ENCODE assay signal across 15 mouse cellular contexts in genomic region chr6:135748412-135749076, GRCm38 (mm10).
DNase-seq lines count a peak whose midpoint lies in the region; ATAC-seq and TF ChIP-seq lines count a peak whose summit lies in the region.
"Had no signal": no experiment of that assay in that cellular context is flagged by ENCODE, and none has a peak within 500 bp of the region (broad histone marks: within the 10 kb centered on the region; RNA-seq: fewer than 3 reads in every experiment).

No protein-coding gene starts in this region.

- DNase-seq in lung, postnatal 0 days (ENCODE audit: low spot score) = peak; percentile 10
- DNase-seq in lung, adult 18-20 months = no peak
- DNase-seq in liver, postnatal 0 days = peak; percentile 18
- peak; percentile 2 for DNase-seq in splenic B cell, adult 2 months (ENCODE audit: low read depth, low spot score)
- DNase-seq in thymus, postnatal 14 days = no peak
- no peak for DNase-seq in heart, adult 18-20 months
- DNase-seq: adrenal gland, adult 2 months; cerebellum, postnatal 10 days; gastrocnemius, postnatal 14 days; layer of hippocampus, postnatal 36 days had no signal

- H3K27me3 ChIP-seq in lung, postnatal 0 days (replicated peaks; ENCODE audit: insufficient read depth, low read length) = no peaks in the 10 kb centered on the region
- H3K27me3 ChIP-seq in forebrain, embryonic 13.5 days = no peaks in the 10 kb centered on the region
- no peaks in the 10 kb centered on the region for H3K27me3 ChIP-seq in liver, postnatal 0 days (ENCODE audit: insufficient read depth, low read length)
- H3K27me3 ChIP-seq in splenic B cell, adult 2 months (ENCODE audit: control insufficient read depth, insufficient read depth, low read length, poor library complexity, severe bottlenecking) = no peaks in the 10 kb centered on the region
- no peaks in the 10 kb centered on the region for H3K27me3 ChIP-seq in kidney, embryonic 14.5 days (ENCODE audit: control insufficient read depth, insufficient read depth, low read length)
- H3K27me3 ChIP-seq: lung, embryonic 15.5 days; stomach, embryonic 15.5 days had no signal

- H3K4me3 ChIP-seq in lung, postnatal 0 days (ENCODE audit: low read depth, low read length) = no peak overlapping the region
- H3K4me3 ChIP-seq in forebrain, embryonic 13.5 days = no peak overlapping the region
- no peak overlapping the region for H3K4me3 ChIP-seq in liver, postnatal 0 days (ENCODE audit: low read depth, low read length)
- no peak overlapping the region for H3K4me3 ChIP-seq in kidney, embryonic 14.5 days (ENCODE audit: low read length)
- H3K4me3 ChIP-seq: lung, embryonic 15.5 days; stomach, embryonic 15.5 days had no signal

- no peaks in the 10 kb centered on the region for H3K9me3 ChIP-seq in lung, postnatal 0 days (ENCODE audit: low read length)
- no peaks in the 10 kb centered on the region for H3K9me3 ChIP-seq in forebrain, embryonic 13.5 days (replicated peaks)
- no peaks in the 10 kb centered on the region for H3K9me3 ChIP-seq in liver, postnatal 0 days (ENCODE audit: low read length)
- H3K9me3 ChIP-seq in kidney, embryonic 14.5 days (ENCODE audit: control insufficient read depth, low read length) = no peaks in the 10 kb centered on the region
- H3K9me3 ChIP-seq: lung, embryonic 15.5 days; stomach, embryonic 15.5 days had no signal

- H3K36me3 ChIP-seq in lung, postnatal 0 days (ENCODE audit: insufficient read depth, low read length) = no peaks in the 10 kb centered on the region
- H3K36me3 ChIP-seq in forebrain, embryonic 13.5 days (ENCODE audit: poor library complexity, severe bottlenecking) = no peaks in the 10 kb centered on the region
- no peaks in the 10 kb centered on the region for H3K36me3 ChIP-seq in liver, postnatal 0 days (replicated peaks; ENCODE audit: insufficient read depth, low read length)
- no peaks in the 10 kb centered on the region for H3K36me3 ChIP-seq in splenic B cell, adult 2 months (ENCODE audit: control insufficient read depth, insufficient read depth, low read length, poor library complexity, severe bottlenecking)
- no peaks in the 10 kb centered on the region for H3K36me3 ChIP-seq in kidney, embryonic 14.5 days (ENCODE audit: control insufficient read depth, insufficient read depth, low read length)
- H3K36me3 ChIP-seq: lung, embryonic 15.5 days; stomach, embryonic 15.5 days had no signal

- ATAC-seq in lung, postnatal 0 days = no peak
- peak; percentile 79 for ATAC-seq in forebrain, embryonic 13.5 days
- no peak for ATAC-seq in liver, postnatal 0 days
- no peak for ATAC-seq in kidney, embryonic 14.5 days (ENCODE audit: low FRiP score, low TSS enrichment)
- ATAC-seq: CD4-positive, CD25-positive, alpha-beta regulatory T cell, adult 4 months had no signal

- H3K9ac ChIP-seq in lung, postnatal 0 days (replicated peaks; ENCODE audit: low read depth) = no peak overlapping the region
- H3K9ac ChIP-seq in forebrain, embryonic 13.5 days = no peak overlapping the region
- H3K9ac ChIP-seq in liver, postnatal 0 days (replicated peaks) = no peak overlapping the region
- H3K9ac ChIP-seq in kidney, embryonic 14.5 days (ENCODE audit: low read depth, low read length) = no peak overlapping the region
- H3K9ac ChIP-seq: lung, embryonic 15.5 days; stomach, embryonic 15.5 days had no signal

- WGBS in lung, postnatal 0 days = 70% methylated on average over 6 of the region's 7 CpGs
- 36% methylated on average over 6 of the region's 7 CpGs for WGBS in forebrain, embryonic 13.5 days
- 70% methylated on average over 6 of the region's 7 CpGs for WGBS in liver, postnatal 0 days (ENCODE audit: insufficient replicate concordance)
- 68% methylated on average over 5 of the region's 7 CpGs for WGBS in kidney, embryonic 14.5 days

- TF ChIP-seq EP300 in lung, postnatal 0 days (IDR thresholded peaks at IDR 0.05) = no peak
- TF ChIP-seq EP300 in liver, postnatal 0 days (IDR thresholded peaks at IDR 0.05; ENCODE audit: low read depth) = no peak

- no peak overlapping the region for H3K4me2 ChIP-seq in lung, postnatal 0 days (replicated peaks; ENCODE audit: low read depth, low read length)
- no peak overlapping the region for H3K4me2 ChIP-seq in forebrain, embryonic 13.5 days
- no peak overlapping the region for H3K4me2 ChIP-seq in liver, postnatal 0 days (ENCODE audit: low read depth, low read length)
- H3K4me2 ChIP-seq in kidney, embryonic 14.5 days (replicated peaks; ENCODE audit: low read depth, low read length) = no peak overlapping the region
- H3K4me2 ChIP-seq: lung, embryonic 15.5 days; stomach, embryonic 15.5 days had no signal

- H3K4me1 ChIP-seq in lung, postnatal 0 days (ENCODE audit: insufficient read depth, low read depth, low read length) = no peaks in the 10 kb centered on the region
- H3K4me1 ChIP-seq in forebrain, embryonic 13.5 days = peaks cover 5% of the 10 kb centered on the region
- H3K4me1 ChIP-seq in liver, postnatal 0 days (ENCODE audit: insufficient read depth) = no peaks in the 10 kb centered on the region
- H3K4me1 ChIP-seq in kidney, embryonic 14.5 days (ENCODE audit: control insufficient read depth, insufficient read depth, low read length) = no peaks in the 10 kb centered on the region
- H3K4me1 ChIP-seq: lung, embryonic 15.5 days; stomach, embryonic 15.5 days had no signal

- H3K27ac ChIP-seq in lung, postnatal 0 days (ENCODE audit: low read length) = no peak overlapping the region
- H3K27ac ChIP-seq in forebrain, embryonic 13.5 days = peak overlapping the region; percentile 48; the same call in 1 of the 2 replicates
- no peak overlapping the region for H3K27ac ChIP-seq in liver, postnatal 0 days (ENCODE audit: low read depth)
- no peak overlapping the region for H3K27ac ChIP-seq in kidney, embryonic 14.5 days (ENCODE audit: low read depth, low read length)
- H3K27ac ChIP-seq: lung, embryonic 15.5 days; stomach, embryonic 15.5 days had no signal

- no peak for TF ChIP-seq CTCF in lung, postnatal 0 days (IDR thresholded peaks at IDR 0.05)
- TF ChIP-seq CTCF in liver, postnatal 0 days (IDR thresholded peaks at IDR 0.05; ENCODE audit: low read depth) = no peak

Comparison
In these comparisons a context has a peak if more than half of its experiments do, and no peak if none do; other contexts are left out.
1. DNase-seq: peak in lung, postnatal 0 days (single experiment), liver, postnatal 0 days (single experiment) and splenic B cell, adult 2 months (single experiment); none in lung, adult 18-20 months (0 of 2), thymus, postnatal 14 days (single experiment) and heart, adult 18-20 months (0 of 2).